In genomic region chr7:124868621-124869020, GRCm38 (mm10) we compare ENCODE assay signal across 18 mouse cellular contexts.
DNase-seq lines count a peak whose midpoint lies in the region; ATAC-seq and TF ChIP-seq lines count a peak whose summit lies in the region.
"Had no signal": no experiment of that assay in that cellular context is flagged by ENCODE, and none has a peak within 500 bp of the region (broad histone marks: within the 10 kb centered on the region; RNA-seq: fewer than 3 reads in every experiment).

No protein-coding gene starts in this region.

- no peak for DNase-seq in forebrain, postnatal 0 days
- no peak for DNase-seq in heart, postnatal 36 days
- peak; percentile 65 for DNase-seq in kidney, postnatal 0 days (ENCODE audit: low spot score)
- no peak for DNase-seq in kidney, postnatal 36 days
- DNase-seq in stomach, postnatal 0 days (ENCODE audit: low spot score): no peak
- DNase-seq: layer of hippocampus, adult 9-11 months; right cerebral cortex, adult 18-20 months had no signal

- no peak for TF ChIP-seq EP300 in stomach, postnatal 0 days (optimal IDR thresholded peaks at IDR 0.05)

- H3K27me3 ChIP-seq in forebrain, embryonic 13.5 days: no peaks in the 10 kb centered on the region
- no peaks in the 10 kb centered on the region for H3K27me3 ChIP-seq in forebrain, postnatal 0 days (ENCODE audit: insufficient read depth, low read length)
- no peaks in the 10 kb centered on the region for H3K27me3 ChIP-seq in heart, embryonic 16.5 days (ENCODE audit: control insufficient read depth, insufficient read depth, low read length)
- no peaks in the 10 kb centered on the region for H3K27me3 ChIP-seq in kidney, postnatal 0 days (ENCODE audit: insufficient read depth, low read length)
- no peaks in the 10 kb centered on the region for H3K27me3 ChIP-seq in stomach, embryonic 14.5 days (ENCODE audit: control insufficient read depth, insufficient read depth, low read length)
- no peaks in the 10 kb centered on the region for H3K27me3 ChIP-seq in stomach, postnatal 0 days (ENCODE audit: control insufficient read depth, insufficient read depth, low read length)
- H3K27me3 ChIP-seq: hindbrain, embryonic 15.5 days; midbrain, embryonic 12.5 days; neural tube, embryonic 12.5 days; Patski had no signal

- H3K4me2 ChIP-seq in forebrain, embryonic 13.5 days: no peak overlapping the region
- H3K4me2 ChIP-seq in forebrain, postnatal 0 days (ENCODE audit: low read depth): no peak overlapping the region
- H3K4me2 ChIP-seq in heart, embryonic 16.5 days (ENCODE audit: low read depth, low read length): no peak overlapping the region
- H3K4me2 ChIP-seq in kidney, postnatal 0 days (ENCODE audit: low read length): no peak overlapping the region
- no peak overlapping the region for H3K4me2 ChIP-seq in stomach, embryonic 14.5 days (replicated peaks; ENCODE audit: low read depth, low read length)
- H3K4me2 ChIP-seq in stomach, postnatal 0 days (replicated peaks; ENCODE audit: low read depth): no peak overlapping the region
- H3K4me2 ChIP-seq: hindbrain, embryonic 15.5 days; liver, embryonic 11.5 days; midbrain, embryonic 12.5 days; neural tube, embryonic 12.5 days had no signal

- H3K9me3 ChIP-seq in forebrain, embryonic 13.5 days (replicated peaks): no peaks in the 10 kb centered on the region
- H3K9me3 ChIP-seq in forebrain, postnatal 0 days (ENCODE audit: low read length): no peaks in the 10 kb centered on the region
- H3K9me3 ChIP-seq in heart, embryonic 16.5 days (replicated peaks; ENCODE audit: control insufficient read depth, low read length): no peaks in the 10 kb centered on the region
- no peaks in the 10 kb centered on the region for H3K9me3 ChIP-seq in kidney, postnatal 0 days (replicated peaks; ENCODE audit: low read length)
- H3K9me3 ChIP-seq in stomach, embryonic 14.5 days (ENCODE audit: control insufficient read depth, low read depth, low read length): no peaks in the 10 kb centered on the region
- H3K9me3 ChIP-seq in stomach, postnatal 0 days (ENCODE audit: control insufficient read depth, low read length): no peaks in the 10 kb centered on the region
- H3K9me3 ChIP-seq: hindbrain, embryonic 15.5 days; midbrain, embryonic 12.5 days; neural tube, embryonic 12.5 days had no signal

- intact Hi-C loops in heart, postnatal 36 days (cut with DNase I): no loop called here

- H3K4me3 ChIP-seq in forebrain, embryonic 13.5 days: no peak overlapping the region
- H3K4me3 ChIP-seq in forebrain, postnatal 0 days (ENCODE audit: low read depth, low read length): no peak overlapping the region
- H3K4me3 ChIP-seq in heart, embryonic 16.5 days (ENCODE audit: low read length): no peak overlapping the region
- H3K4me3 ChIP-seq in kidney, postnatal 0 days (replicated peaks; ENCODE audit: low read depth, low read length): no peak overlapping the region
- H3K4me3 ChIP-seq in stomach, embryonic 14.5 days (ENCODE audit: low read depth, low read length): no peak overlapping the region
- H3K4me3 ChIP-seq in stomach, postnatal 0 days (ENCODE audit: low read depth, low read length): no peak overlapping the region
- H3K4me3 ChIP-seq: heart, adult 2 months; hindbrain, embryonic 15.5 days; left cerebral cortex, adult 2 months; midbrain, embryonic 12.5 days; neural tube, embryonic 12.5 days had no signal

- 65% methylated on average over 3 of the region's 3 CpGs for WGBS in forebrain, embryonic 13.5 days
- WGBS in forebrain, postnatal 0 days: 45% methylated on average over 3 of the region's 3 CpGs
- 48% methylated on average over 3 of the region's 3 CpGs for WGBS in heart, embryonic 16.5 days
- WGBS in kidney, postnatal 0 days: 40% methylated on average over 3 of the region's 3 CpGs
- WGBS in stomach, embryonic 14.5 days: 53% methylated on average over 3 of the region's 3 CpGs
- 45% methylated on average over 3 of the region's 3 CpGs for WGBS in stomach, postnatal 0 days

- no peak for TF ChIP-seq CTCF in forebrain, postnatal 0 days (IDR thresholded peaks at IDR 0.05; ENCODE audit: low read depth)
- TF ChIP-seq CTCF in kidney, postnatal 0 days (IDR thresholded peaks at IDR 0.05; ENCODE audit: low read depth): no peak
- no peak for TF ChIP-seq CTCF in stomach, postnatal 0 days (IDR thresholded peaks at IDR 0.05; ENCODE audit: low read depth)

- H3K36me3 ChIP-seq in forebrain, embryonic 13.5 days (ENCODE audit: poor library complexity, severe bottlenecking): no peaks in the 10 kb centered on the region
- H3K36me3 ChIP-seq in forebrain, postnatal 0 days (ENCODE audit: insufficient read depth): no peaks in the 10 kb centered on the region
- no peaks in the 10 kb centered on the region for H3K36me3 ChIP-seq in heart, embryonic 16.5 days (ENCODE audit: control insufficient read depth, insufficient read depth)
- no peaks in the 10 kb centered on the region for H3K36me3 ChIP-seq in kidney, postnatal 0 days (ENCODE audit: insufficient read depth, low read length)
- no peaks in the 10 kb centered on the region for H3K36me3 ChIP-seq in stomach, embryonic 14.5 days (ENCODE audit: control insufficient read depth, insufficient read depth, low read length)
- no peaks in the 10 kb centered on the region for H3K36me3 ChIP-seq in stomach, postnatal 0 days (ENCODE audit: control insufficient read depth, insufficient read depth, low read length)
- H3K36me3 ChIP-seq: hindbrain, embryonic 15.5 days; midbrain, embryonic 12.5 days; neural tube, embryonic 12.5 days had no signal

- no peak overlapping the region for H3K9ac ChIP-seq in forebrain, embryonic 13.5 days
- H3K9ac ChIP-seq in forebrain, postnatal 0 days: no peak overlapping the region
- no peak overlapping the region for H3K9ac ChIP-seq in heart, embryonic 16.5 days (ENCODE audit: low read length)
- H3K9ac ChIP-seq in kidney, postnatal 0 days (ENCODE audit: low read depth, low read length): no peak overlapping the region
- no peak overlapping the region for H3K9ac ChIP-seq in stomach, embryonic 14.5 days (replicated peaks; ENCODE audit: low read depth, low read length)
- no peak overlapping the region for H3K9ac ChIP-seq in stomach, postnatal 0 days (ENCODE audit: low read length)
- H3K9ac ChIP-seq: hindbrain, embryonic 15.5 days; midbrain, embryonic 12.5 days; neural tube, embryonic 12.5 days had no signal

- no peak; the same call in 1 of the 2 replicates for ATAC-seq in forebrain, embryonic 13.5 days
- no peak for ATAC-seq in forebrain, postnatal 0 days
- ATAC-seq in heart, embryonic 16.5 days (replicated peaks; ENCODE audit: extremely low read depth, insufficient read depth, low FRiP score): no peak
- no peak for ATAC-seq in kidney, postnatal 0 days (replicated peaks; ENCODE audit: low FRiP score, low read depth)
- no peak for ATAC-seq in stomach, embryonic 14.5 days (ENCODE audit: insufficient number of reproducible peaks, insufficient read depth, low FRiP score, low read depth)
- ATAC-seq in stomach, postnatal 0 days (ENCODE audit: low FRiP score, low TSS enrichment): no peak
- ATAC-seq: activated CD4-positive, CD25-positive, alpha-beta regulatory T cell, adult 4 months; Patski had no signal

- H3K27ac ChIP-seq in forebrain, embryonic 13.5 days: peak overlapping the region; percentile 31; the same call in 1 of the 2 replicates
- H3K27ac ChIP-seq in forebrain, postnatal 0 days (ENCODE audit: low read depth, low read length): no peak overlapping the region
- H3K27ac ChIP-seq in heart, embryonic 16.5 days (ENCODE audit: low read length): peak overlapping the region; percentile 42; the same call in 1 of the 2 replicates
- H3K27ac ChIP-seq in kidney, postnatal 0 days: no peak overlapping the region
- H3K27ac ChIP-seq in stomach, embryonic 14.5 days (ENCODE audit: low read length): peak overlapping the region; percentile 67
- H3K27ac ChIP-seq in stomach, postnatal 0 days (replicated peaks): no peak overlapping the region
- H3K27ac ChIP-seq: heart, adult 2 months; hindbrain, embryonic 15.5 days; left cerebral cortex, adult 2 months; midbrain, embryonic 12.5 days; neural tube, embryonic 12.5 days had no signal

- peaks cover 9% of the 10 kb centered on the region for H3K4me1 ChIP-seq in forebrain, embryonic 13.5 days
- no peaks in the 10 kb centered on the region for H3K4me1 ChIP-seq in forebrain, postnatal 0 days (ENCODE audit: insufficient read depth)
- 0 out of 2 replicates have a peak, but pooled peaks cover 2% of the 10 kb centered on the region for H3K4me1 ChIP-seq in heart, embryonic 16.5 days (ENCODE audit: control insufficient read depth, insufficient read depth, low read length)
- H3K4me1 ChIP-seq in kidney, postnatal 0 days (replicated peaks; ENCODE audit: insufficient read depth, low read length): no peaks in the 10 kb centered on the region
- H3K4me1 ChIP-seq in stomach, embryonic 14.5 days (ENCODE audit: control insufficient read depth, insufficient read depth, low read length): 0 out of 2 replicates have a peak, but pooled peaks cover 7% of the 10 kb centered on the region
- H3K4me1 ChIP-seq in stomach, postnatal 0 days (replicated peaks; ENCODE audit: control insufficient read depth, insufficient read depth): no peaks in the 10 kb centered on the region
- H3K4me1 ChIP-seq: hindbrain, embryonic 15.5 days; midbrain, embryonic 12.5 days; neural tube, embryonic 12.5 days had no signal

Comparison
In these comparisons a context has a peak if more than half of its experiments do, and no peak if none do; other contexts are left out.
1. H3K27ac ChIP-seq: peak in forebrain, embryonic 13.5 days (single experiment), heart, embryonic 16.5 days (single experiment) and stomach, embryonic 14.5 days (single experiment); none in forebrain, postnatal 0 days (single experiment), kidney, postnatal 0 days (single experiment) and stomach, postnatal 0 days (single experiment).